Mouse (Mus musculus) embryonic stem cell, embryonic (primary cell): ENCODE data around the gene Tpx2.

Experiments
- CTCF ChIA-PET, 4 experiments: fragments of 300-600 bp in 2 of 4; fragments of 350-600 bp in 2 of 4; sonication (Branson Sonifier 250); formaldehyde crosslinking; loops; one replicate each; lab custom pipeline; 2022; ENCODE audit warnings: inconsistent platforms in 2 of 4; lab: Charles Lee
- POLR2A ChIA-PET, 4 experiments: fragments of 300-600 bp in 2 of 4; fragments of 350-600 bp in 2 of 4; sonication (Branson Sonifier 250); formaldehyde crosslinking; loops; one replicate each; lab custom pipeline; 2022; ENCODE audit warnings: antibody characterized with exemption in 4 of 4, inconsistent platforms in 1 of 4; lab: Charles Lee

Tpx2 gene

GRCm38 (mm10) chr2:152930276-152930675 is 82.5 kb downstream of the Tpx2 start:
- ChIA-PET POLR2A (no interaction called here), CTCF (interaction anchor here in 2 of 4 experiments (0.5 to 1.3 kb wide), 3 partner anchors 10 to 281 kb away, joined by 3 read pairs; no protein-coding TSS in a partner anchor)

DNA sequence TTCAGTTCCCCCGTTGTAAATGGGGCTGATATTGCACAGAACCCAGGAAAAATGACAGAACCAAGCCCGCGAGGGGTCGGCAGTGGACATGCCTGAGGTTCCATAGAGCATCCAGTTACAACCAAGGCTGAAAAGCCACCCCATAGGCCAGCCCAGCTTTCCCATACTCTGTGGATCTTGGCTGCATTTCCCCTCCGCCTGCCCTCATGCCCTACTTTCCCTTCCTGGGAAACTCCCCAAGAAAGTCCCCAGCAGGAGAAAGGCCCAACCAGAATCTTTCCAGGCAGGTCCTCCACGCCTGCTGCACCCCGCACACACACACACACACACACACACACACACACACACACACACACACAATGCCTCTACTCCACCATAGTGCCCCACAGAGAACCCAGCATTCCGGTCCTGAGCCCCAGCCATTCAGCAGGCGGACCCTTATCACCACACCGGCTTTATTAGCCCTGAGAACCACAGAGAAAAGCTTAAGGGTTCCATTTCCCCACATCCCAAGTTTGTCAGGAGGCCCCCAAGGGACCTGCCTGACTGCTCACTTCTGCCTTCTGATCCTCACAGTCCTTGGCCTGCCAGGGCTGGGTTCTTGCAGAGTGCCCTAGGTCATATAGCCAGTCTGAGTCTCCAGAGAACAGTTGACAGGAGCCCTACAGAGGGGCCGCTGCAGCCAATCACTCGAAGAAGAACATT is 83.8 kb downstream of the Tpx2 start:
- POLR2A ChIA-PET: interaction anchor here in 2 of 4 experiments (0.7 to 2.6 kb wide), 7 partner anchors 7 to 303 kb away, joined by 3 to 9 read pairs (median 4); no protein-coding TSS in a partner anchor
- CTCF ChIA-PET: interaction anchor here in 3 of 4 experiments (0.6 to 2.4 kb wide), 11 partner anchors 8 to 316 kb away, joined by 3 to 8 read pairs (median 4); partner anchors contain the start of gene H13 (in 1 of the 3)

DNA sequence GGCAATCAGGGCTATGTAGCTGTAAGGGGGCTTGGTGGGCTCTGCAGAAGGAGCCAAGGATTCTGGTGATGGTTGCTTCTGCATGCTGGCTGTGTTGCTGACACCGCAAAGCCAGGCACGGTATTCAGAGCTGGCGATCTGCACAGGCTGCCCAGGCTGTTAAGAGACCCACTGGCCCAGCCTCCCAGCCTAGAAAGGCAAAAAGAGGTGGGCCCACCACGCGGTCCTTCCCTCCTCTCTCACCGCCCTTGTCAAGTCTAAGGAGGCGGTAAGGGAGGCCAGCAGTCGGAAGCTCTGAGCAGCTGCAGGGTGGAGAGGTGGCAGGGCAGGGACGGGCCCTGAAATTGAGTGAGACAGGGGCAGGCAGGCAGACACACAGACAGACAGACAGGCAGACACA is 85.3 kb downstream of the Tpx2 start, which contains the start of gene Foxs1:
Foxs1 (minus strand) TSS at position 161 of the 400 bp plus-strand sequence.
- CTCF ChIA-PET: interaction anchor here (0.6 to 2.4 kb wide), 23 partner anchors 9 to 481 kb away, joined by 3 to 8 read pairs (median 3); partner anchors contain the start of genes Dusp15 (in 1 of the 4), H13 (in 1 of the 4) and Xkr7 (in 1 of the 4)
- POLR2A ChIA-PET: interaction anchor here in 2 of 4 experiments (1.0 to 2.6 kb wide), 8 partner anchors 9 to 210 kb away, joined by 3 to 9 read pairs (median 4); no protein-coding TSS in a partner anchor

- ChIA-PET POLR2A (interaction anchor here in 3 of 4 experiments (0.6 to 2.6 kb wide), 6 partner anchors 9 to 209 kb away, joined by 3 to 9 read pairs (median 4); no protein-coding TSS in a partner anchor), CTCF (interaction anchor here (0.5 to 2.4 kb wide), 29 partner anchors 8 to 1119 kb away, joined by 3 to 8 read pairs (median 3); partner anchors contain the start of genes Dusp15 (in 1 of the 4), Mylk2 (in 1 of the 4) and Xkr7 (in 1 of the 4))
Observed at GRCm38 (mm10) chr2:152933614-152934013, 85.8 kb downstream of the Tpx2 start.

- ChIA-PET CTCF (interaction anchor here (0.5 to 1.6 kb wide), 39 partner anchors 8 to 386 kb away, joined by 3 to 10 read pairs (median 3); partner anchors contain the start of genes Defb25 (in 1 of the 4) and Dusp15 (in 1 of the 4)), POLR2A (interaction anchor here in 3 of 4 experiments (0.6 to 1.3 kb wide), 4 partner anchors 15 to 929 kb away, joined by 3 to 4 read pairs (median 3); partner anchors contain the start of gene Tspyl3 (in 1 of the 3))
Observed at GRCm38 (mm10) chr2:152939846-152940245, 92.1 kb downstream of the Tpx2 start.

DNA sequence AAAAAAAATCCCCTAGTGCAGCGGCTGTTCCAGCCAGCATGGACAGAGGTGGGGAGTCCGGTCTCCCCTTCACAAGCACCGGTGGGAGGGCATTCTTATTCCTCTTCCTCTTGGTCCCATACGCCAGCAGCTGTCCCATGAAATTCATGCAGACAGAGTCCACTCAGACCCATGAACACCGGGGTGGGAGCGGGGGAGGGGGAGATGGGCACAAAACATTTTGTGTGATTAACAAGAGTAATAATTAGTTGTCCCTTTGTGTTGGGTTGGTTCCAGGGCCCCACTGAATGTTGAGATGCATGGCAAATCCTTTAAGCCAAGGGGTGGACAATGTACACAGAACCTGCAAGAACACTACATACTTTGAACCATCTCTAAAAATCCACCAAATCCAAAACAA is 93.3 kb downstream of the Tpx2 start:
- ChIA-PET POLR2A (interaction anchor here in 1 of 4 experiments (1.0 kb wide), 1 partner anchor 10 kb away, joined by 3 read pairs; the partner anchor contains the start of gene Dusp15), CTCF (interaction anchor here in 3 of 4 experiments (0.6 to 1.2 kb wide), 3 partner anchors 8 to 61 kb away, joined by 3 to 8 read pairs (median 3); partner anchors contain the start of gene Foxs1 (in 1 of the 3))

DNA sequence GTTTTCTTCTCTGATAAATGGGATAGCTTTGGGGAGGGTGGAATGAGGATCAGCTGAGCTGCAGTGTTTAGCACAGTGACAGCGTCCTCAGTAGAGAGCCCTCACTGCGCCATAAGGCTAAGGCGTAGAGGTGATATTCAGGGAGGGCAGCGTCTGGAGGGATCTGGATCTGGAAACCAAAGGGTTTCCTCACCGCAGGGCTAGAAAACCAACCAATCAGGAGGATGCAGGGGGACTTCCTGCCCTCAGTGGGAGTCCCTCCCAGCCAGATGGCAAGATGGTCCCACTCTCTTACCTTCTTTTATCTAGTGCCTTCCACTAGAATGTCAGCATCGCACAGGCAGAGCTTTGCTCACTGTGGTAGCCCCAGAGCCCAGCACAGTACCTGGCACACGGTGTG is 94.0 kb downstream of the Tpx2 start:
- ChIA-PET POLR2A (interaction anchor here in 1 of 4 experiments (1.0 kb wide), 1 partner anchor 10 kb away, joined by 3 read pairs; the partner anchor contains the start of gene Dusp15), CTCF (interaction anchor here in 1 of 4 experiments (1.2 kb wide), 1 partner anchor 8 kb away, joined by 3 read pairs; the partner anchor contains the start of gene Foxs1)

GRCm38 (mm10) chr2:152942898-152943515 is 95.2 kb downstream of the Tpx2 start:
- POLR2A ChIA-PET: interaction anchor here in 2 of 4 experiments (0.9 to 1.1 kb wide), 3 partner anchors 8 to 114 kb away, joined by 3 read pairs; partner anchors contain the start of gene Dusp15 (in 1 of the 2)
- CTCF ChIA-PET: interaction anchor here in 2 of 4 experiments (0.7 to 1.6 kb wide), 3 partner anchors 9 to 200 kb away, joined by 3 to 5 read pairs (median 4); no protein-coding TSS in a partner anchor

DNA sequence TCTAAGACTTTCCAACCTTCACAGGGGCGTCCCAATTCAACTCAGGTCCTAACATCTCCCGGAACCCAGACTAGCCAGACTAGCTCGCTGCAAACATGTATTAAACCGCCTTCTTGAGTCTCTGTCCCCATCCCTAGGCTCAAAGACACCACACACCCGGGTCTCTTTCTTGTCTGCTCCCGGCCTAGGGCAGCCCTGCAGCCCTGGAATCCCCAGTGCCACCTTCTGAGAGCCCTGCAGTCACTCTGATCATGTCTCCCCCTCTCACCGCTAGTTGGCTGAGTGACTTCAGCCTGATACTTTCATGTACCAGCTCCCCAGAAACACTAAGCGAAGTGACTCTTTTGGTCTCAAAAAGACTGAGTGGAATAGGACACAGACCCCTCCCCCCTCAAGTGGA is 95.8 kb downstream of the Tpx2 start:
- POLR2A ChIA-PET: interaction anchor here in 2 of 4 experiments (0.9 to 1.4 kb wide), 4 partner anchors 8 to 854 kb away, joined by 3 read pairs; partner anchors contain the start of gene Dusp15 (in 1 of the 2)
- CTCF ChIA-PET: interaction anchor here in 2 of 4 experiments (0.6 to 1.6 kb wide), 4 partner anchors 10 to 199 kb away, joined by 3 to 5 read pairs (median 4); no protein-coding TSS in a partner anchor

DNA sequence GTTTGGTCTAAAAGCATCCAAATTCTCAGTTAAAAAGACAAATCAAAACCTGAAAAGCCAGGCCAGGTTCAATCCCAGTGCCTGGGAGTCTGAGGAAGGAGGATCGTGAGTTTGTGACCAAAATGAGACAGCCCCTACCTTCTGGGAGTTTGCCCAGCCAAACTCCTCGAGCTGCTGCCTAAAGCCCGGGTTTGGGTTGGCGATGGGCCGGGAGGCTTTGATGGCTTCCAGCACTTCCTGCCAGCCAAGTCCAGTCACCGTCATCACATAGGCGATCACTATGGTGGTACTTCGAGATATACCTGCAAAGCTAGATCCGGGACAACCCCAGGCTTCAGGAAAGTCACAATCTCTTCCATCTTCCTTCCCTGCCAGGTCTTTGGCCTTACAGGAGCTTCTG is 96.2 kb downstream of the Tpx2 start:
- POLR2A ChIA-PET: interaction anchor here in 1 of 4 experiments (0.8 to 1.5 kb wide), 6 partner anchors 13 to 854 kb away, joined by 3 to 4 read pairs (median 3); no protein-coding TSS in a partner anchor
- CTCF ChIA-PET: interaction anchor here in 1 of 4 experiments (0.6 to 1.6 kb wide), 3 partner anchors 10 to 18 kb away, joined by 3 to 5 read pairs (median 4); no protein-coding TSS in a partner anchor
